Mouse (Mus musculus) kidney, adult 2 months (tissue): Measurements from ENCODE around the gene Atxn7l2.

Experiments used
- CTCF ChIP-seq: fragments of 200-500 bp; conservative IDR thresholded peaks from 2 replicates; pipeline ENCODE4 v1.5.1; 2011; ENCODE audit warnings: low read depth, mild to moderate bottlenecking, control low read depth, low read length, moderate library complexity, mixed read lengths; ENCODE audit not compliant: insufficient read depth, insufficient read length
- POLR2A ChIP-seq: fragments of 200-500 bp; IDR thresholded peaks from one replicate; pipeline ENCODE4 v1.6.1; 2011; ENCODE audit warnings: low read depth, low read length, control low read depth

DNA sequence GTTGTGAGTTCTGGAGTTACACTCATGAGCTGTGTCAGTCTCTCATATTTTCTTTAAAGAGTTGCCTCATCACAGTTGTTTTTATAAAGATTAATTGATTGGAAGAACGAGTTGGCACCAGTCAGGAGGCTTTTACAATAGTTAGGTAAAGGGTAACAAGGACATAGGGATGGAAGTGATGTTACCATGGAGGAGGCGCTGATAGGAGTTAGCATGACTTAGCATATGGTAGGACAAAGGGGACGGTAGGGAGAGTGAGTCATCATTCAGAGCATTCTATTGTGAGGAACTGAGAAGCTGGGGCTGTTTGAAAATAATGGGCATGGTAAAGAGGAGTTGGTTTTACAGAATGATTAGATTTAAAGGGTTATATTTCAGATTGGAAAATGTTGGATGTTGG, 48.6 kb upstream of the Atxn7l2 start:
- TF ChIP-seq CTCF (no peak), POLR2A (no peak)
